Mouse (Mus musculus): ENCODE data around the gene Aunip.

Aunip gene

GRCm38 (mm10) chr4:134510845-134511411, at the start of gene Aunip:
Gene Aunip, plus strand, starts transcription at chr4:134510999.
- DNase-seq: peak; percentile 93

- no peak for DNase-seq
Observed at GRCm38 (mm10) chr4:134461252-134461651, 49.5 kb upstream of the Aunip start.

- no peak for DNase-seq
Observed at GRCm38 (mm10) chr4:134465789-134466188, 45.0 kb upstream of the Aunip start.

GRCm38 (mm10) chr4:134466381-134467262, 44.2 kb upstream of the Aunip start:
- no peak for DNase-seq

- peak; percentile 45 for DNase-seq
Observed at GRCm38 (mm10) chr4:134467435-134468214, 43.2 kb upstream of the Aunip start.

GRCm38 (mm10) chr4:134468215-134468575, 42.6 kb upstream of the Aunip start, which contains the start of gene Stmn1:
Gene Stmn1, plus strand, starts transcription at chr4:134468320.
- peak; percentile 97 for DNase-seq

- peak; percentile 96 for DNase-seq
Observed at GRCm38 (mm10) chr4:134468578-134469266, 42.1 kb upstream of the Aunip start.

- no peak for DNase-seq
Observed at GRCm38 (mm10) chr4:134469341-134469796, 41.4 kb upstream of the Aunip start.

- no peak for DNase-seq
Observed at GRCm38 (mm10) chr4:134469985-134470384, 40.8 kb upstream of the Aunip start.

GRCm38 (mm10) chr4:134471469-134471868, 39.3 kb upstream of the Aunip start:
- no peak for DNase-seq

- DNase-seq: no peak
Observed at GRCm38 (mm10) chr4:134473764-134474163, 37.0 kb upstream of the Aunip start.

- no peak for DNase-seq
Observed at GRCm38 (mm10) chr4:134474240-134474639, 36.6 kb upstream of the Aunip start.

GRCm38 (mm10) chr4:134476899-134477298, 33.9 kb upstream of the Aunip start:
- no peak for DNase-seq

- peak; percentile 91 for DNase-seq
Observed at GRCm38 (mm10) chr4:134478031-134478430, 32.8 kb upstream of the Aunip start.

- DNase-seq: no peak
Observed at GRCm38 (mm10) chr4:134479839-134480238, 31.0 kb upstream of the Aunip start.

GRCm38 (mm10) chr4:134480864-134481263, 29.9 kb upstream of the Aunip start:
- DNase-seq: peak; percentile 81

- DNase-seq: no peak
Observed at GRCm38 (mm10) chr4:134481270-134481669, 29.5 kb upstream of the Aunip start.

- DNase-seq: no peak
Observed at GRCm38 (mm10) chr4:134482442-134482841, 28.4 kb upstream of the Aunip start.

- DNase-seq: no peak
Observed at GRCm38 (mm10) chr4:134483078-134483688, 27.6 kb upstream of the Aunip start.

- peak; percentile 78 for DNase-seq
Observed at GRCm38 (mm10) chr4:134483696-134484095, 27.1 kb upstream of the Aunip start.

GRCm38 (mm10) chr4:134484231-134484630, 26.6 kb upstream of the Aunip start:
- no peak for DNase-seq

All from kidney, postnatal 14 days (tissue).